Mouse (Mus musculus) megakaryocyte, embryonic 14.5 days (primary cell): ENCODE measurements at regions not wholly inside any gene's neighbourhood (a gene's known extent, or its start where the extent isn't known, plus 50 kb on each side); places are given as distances from the start of the nearest gene placed in this dataset.
A peak's percentile ranks its signal among the peaks of the same experiment; 100 is the strongest.
"Not testable (repeated sequence)": the region's sequence is repeated elsewhere in the genome, so short reads cannot be mapped to it uniquely, and the experiment has no call there.

Experiments used
- H3K27me3 ChIP-seq: replicated peaks from 2 replicates; pipeline ENCODE3; 2012; ENCODE audit warnings: inconsistent platforms
- H3K36me3 ChIP-seq: replicated peaks from 2 replicates; pipeline ENCODE3; 2012; ENCODE audit warnings: low read length, inconsistent platforms, mixed read lengths
- H3K4me1 ChIP-seq: 2 replicates; pipeline ENCODE4 v1.6.1; 2012; ENCODE audit warnings: inconsistent platforms
- H3K4me3 ChIP-seq: replicated peaks from 2 replicates; pipeline ENCODE3; 2012; ENCODE audit warnings: moderate library complexity, mild to moderate bottlenecking, inconsistent platforms
- H3K9me3 ChIP-seq: 2 replicates; pipeline ENCODE4 v1.6.1; 2012; ENCODE audit warnings: inconsistent platforms
- FLI1 ChIP-seq: IDR thresholded peaks from 2 replicates; pipeline ENCODE4 v1.6.1; 2012; ENCODE audit warnings: low read length, inconsistent platforms, mixed read lengths
- GATA1 ChIP-seq: IDR thresholded peaks from 3 replicates; pipeline ENCODE4 v1.6.1; 2012; ENCODE audit warnings: mixed read lengths, low read length, inconsistent platforms, borderline replicate concordance

DNA sequence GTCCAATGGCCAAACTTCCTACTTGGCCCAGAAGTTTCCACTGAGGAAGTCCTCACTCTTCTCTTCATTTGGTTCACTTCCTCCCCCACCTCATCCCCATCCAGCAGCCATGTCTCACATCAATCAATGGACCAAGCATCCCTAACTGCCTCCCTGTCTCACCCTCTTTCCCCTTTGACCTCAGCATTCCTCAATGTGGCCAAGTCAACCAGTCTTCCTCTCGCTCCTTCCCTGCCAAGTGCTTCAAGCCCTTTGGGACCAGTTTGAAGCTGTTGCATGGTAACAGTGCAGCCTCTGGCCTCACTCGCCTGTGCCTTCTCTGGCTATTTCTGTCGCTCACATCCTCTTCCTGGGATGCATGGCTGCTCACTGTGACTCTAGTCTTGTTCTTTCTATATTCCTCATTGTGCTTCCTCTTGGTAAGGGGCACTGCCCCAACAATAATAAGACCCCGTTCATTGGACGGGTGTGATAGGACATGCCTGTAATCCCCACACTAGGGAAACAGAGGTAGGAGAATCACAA lies 83.5 kb upstream of the Ifngr1 start:
- Histone ChIP-seq H3K36me3 (no peaks in the 10 kb centered on the region), H3K4me1 (peaks cover 21% of the 10 kb centered on the region), H3K4me3 (no peak overlapping the region), H3K27me3 (peaks cover 18% of the 10 kb centered on the region), H3K9me3 (no peaks in the 10 kb centered on the region)
- no peak for TF ChIP-seq FLI1
- no peak for TF ChIP-seq GATA1

DNA sequence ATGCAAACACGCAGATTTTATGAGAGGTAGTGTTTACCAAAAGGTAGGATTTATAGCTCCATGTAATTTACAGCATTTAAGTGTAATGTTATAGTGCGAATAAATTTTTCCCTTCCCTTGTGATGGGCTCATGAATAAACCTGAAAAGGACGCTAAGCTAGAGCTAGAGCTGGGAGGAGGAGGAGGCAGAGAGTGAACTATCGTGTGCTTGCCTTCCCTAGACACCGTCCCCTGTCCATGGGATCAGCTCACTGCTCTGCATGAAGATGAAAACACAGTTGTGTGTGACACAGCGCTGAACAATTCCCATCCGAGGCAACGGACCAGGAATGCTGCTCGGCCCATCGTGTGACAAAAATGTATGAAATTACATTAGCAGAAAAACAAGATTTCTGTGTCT lies 81.7 kb upstream of the Ifngr1 start:
- peaks cover 18% of the 10 kb centered on the region for H3K27me3 ChIP-seq
- peaks cover 3% of the 10 kb centered on the region; the same call in 1 of the 2 replicates for H3K9me3 ChIP-seq
- no peaks in the 10 kb centered on the region for H3K36me3 ChIP-seq
- no peak for TF ChIP-seq GATA1
- no peak for TF ChIP-seq FLI1
- no peak overlapping the region for H3K4me3 ChIP-seq
- H3K4me1 ChIP-seq = peaks cover 10% of the 10 kb centered on the region

DNA sequence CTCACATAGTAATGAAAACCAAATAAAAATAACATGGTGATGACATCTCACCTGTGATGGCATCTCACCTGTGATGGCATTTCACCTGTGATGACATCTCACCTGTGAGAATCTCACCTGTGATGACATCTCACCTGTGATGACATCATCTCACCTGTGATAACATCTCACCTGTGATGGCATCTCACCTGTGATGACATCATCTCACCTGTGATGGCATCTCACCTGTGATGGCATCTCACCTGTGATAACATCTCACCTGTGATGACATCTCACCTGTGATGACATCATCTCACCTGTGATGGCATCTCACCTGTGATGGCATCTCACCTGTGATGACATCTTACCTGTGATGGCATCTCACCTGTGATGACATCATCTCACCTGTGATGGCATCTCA lies 77.4 kb upstream of the Ifngr1 start:
- H3K4me3 ChIP-seq, H3K36me3 ChIP-seq, H3K9me3 ChIP-seq, H3K4me1 ChIP-seq, H3K27me3 ChIP-seq: not testable (repeated sequence)
- peak; percentile 80; the same call in 2 of the 3 replicates for TF ChIP-seq GATA1

DNA sequence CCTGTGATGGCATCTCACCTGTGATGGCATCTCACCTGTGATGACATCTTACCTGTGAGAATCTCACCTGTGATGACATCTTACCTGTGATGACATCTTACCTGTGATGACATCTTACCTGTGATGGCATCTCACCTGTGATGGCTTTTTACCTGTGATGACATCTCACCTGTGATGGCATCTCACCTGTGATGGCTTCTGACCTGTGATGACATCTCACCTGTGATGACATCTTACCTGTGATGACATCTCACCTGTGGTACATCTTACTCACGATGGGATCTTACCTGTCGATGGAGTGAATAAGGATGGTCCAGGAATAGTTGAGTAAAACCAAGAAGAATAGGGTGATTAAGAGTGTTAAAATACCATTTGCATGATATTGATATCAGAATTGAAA lies 76.9 kb upstream of the Ifngr1 start:
- Histone ChIP-seq H3K4me3 (no peak overlapping the region), H3K27me3 (peaks cover 2% of the 10 kb centered on the region), H3K4me1 (peaks cover 4% of the 10 kb centered on the region), H3K36me3 (no peaks in the 10 kb centered on the region), H3K9me3 (peaks cover 3% of the 10 kb centered on the region; the same call in 1 of the 2 replicates)
- TF ChIP-seq GATA1 = no peak
- no peak for TF ChIP-seq FLI1

DNA sequence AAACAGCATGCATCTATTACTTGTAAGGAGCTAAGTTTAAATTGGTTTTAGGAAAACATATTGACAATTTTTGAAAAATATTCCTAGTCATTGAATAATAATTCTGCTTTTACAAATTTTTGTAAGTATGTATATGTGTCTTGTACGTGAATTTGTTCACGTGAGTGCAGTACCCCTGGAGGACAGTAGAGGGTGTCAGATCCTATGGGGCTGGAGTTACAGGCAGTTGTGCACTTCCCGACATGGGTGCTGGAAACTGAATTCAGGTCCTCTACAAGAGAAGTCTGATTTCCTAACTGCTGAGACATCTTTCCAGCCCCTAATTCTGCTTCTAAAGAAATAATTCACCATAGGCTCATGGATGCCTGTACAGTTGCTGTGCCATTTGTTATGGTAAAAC lies 75.7 kb upstream of the Ifngr1 start:
- H3K36me3 ChIP-seq = no peaks in the 10 kb centered on the region
- H3K27me3 ChIP-seq = no peaks in the 10 kb centered on the region
- peaks cover 6% of the 10 kb centered on the region for H3K9me3 ChIP-seq
- H3K4me1 ChIP-seq = peaks cover 5% of the 10 kb centered on the region
- TF ChIP-seq GATA1 (no peak), FLI1 (no peak)
- H3K4me3 ChIP-seq = no peak overlapping the region

DNA sequence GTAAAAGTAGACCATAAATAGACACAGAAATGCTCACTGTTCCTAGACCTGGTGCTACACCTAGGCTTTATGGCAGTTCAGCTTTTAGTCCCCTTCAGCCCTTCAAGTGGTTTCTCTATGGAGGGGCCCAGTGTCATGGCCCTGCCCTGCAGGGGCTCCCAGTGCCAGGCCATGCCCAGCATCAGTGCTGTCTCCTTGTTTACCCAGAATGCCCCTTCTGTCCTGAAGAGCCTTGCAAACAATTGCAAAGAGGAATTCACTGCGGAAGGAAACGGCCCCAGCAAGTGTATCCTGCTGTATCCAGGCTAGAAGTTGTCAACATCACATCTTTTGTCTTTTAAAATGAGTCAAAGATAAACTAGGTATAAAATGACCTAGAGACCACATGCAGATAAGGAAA lies 74.7 kb upstream of the Ifngr1 start:
- Histone ChIP-seq H3K36me3 (no peaks in the 10 kb centered on the region), H3K27me3 (no peaks in the 10 kb centered on the region), H3K4me1 (peaks cover 16% of the 10 kb centered on the region), H3K9me3 (peaks cover 6% of the 10 kb centered on the region), H3K4me3 (no peak overlapping the region)
- no peak for TF ChIP-seq GATA1
- TF ChIP-seq FLI1 = no peak

DNA sequence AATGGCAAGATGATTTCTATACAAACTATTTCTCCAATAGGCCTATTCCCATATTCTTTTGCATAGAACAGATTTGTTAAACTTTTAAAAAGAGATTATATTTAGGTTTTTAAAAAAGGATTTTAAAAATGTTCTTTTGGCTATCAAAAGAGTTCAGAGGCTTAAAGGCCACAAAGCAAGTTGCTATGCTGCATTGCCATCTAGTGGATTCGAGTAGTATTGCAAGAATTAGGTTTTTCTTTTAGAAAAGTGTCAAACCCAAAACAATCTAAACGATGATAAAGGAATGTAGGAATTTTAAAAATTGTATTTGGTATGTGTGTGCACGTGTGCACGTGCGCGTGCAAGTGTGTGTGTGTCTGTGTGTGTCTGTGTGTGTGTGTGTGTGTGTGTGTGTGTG lies 73.0 kb upstream of the Ifngr1 start:
- Histone ChIP-seq H3K4me1 (peaks cover 29% of the 10 kb centered on the region), H3K9me3 (peaks cover 11% of the 10 kb centered on the region), H3K36me3 (no peaks in the 10 kb centered on the region), H3K4me3 (no peak overlapping the region), H3K27me3 (no peaks in the 10 kb centered on the region)
- TF ChIP-seq FLI1 (no peak), GATA1 (no peak)

DNA sequence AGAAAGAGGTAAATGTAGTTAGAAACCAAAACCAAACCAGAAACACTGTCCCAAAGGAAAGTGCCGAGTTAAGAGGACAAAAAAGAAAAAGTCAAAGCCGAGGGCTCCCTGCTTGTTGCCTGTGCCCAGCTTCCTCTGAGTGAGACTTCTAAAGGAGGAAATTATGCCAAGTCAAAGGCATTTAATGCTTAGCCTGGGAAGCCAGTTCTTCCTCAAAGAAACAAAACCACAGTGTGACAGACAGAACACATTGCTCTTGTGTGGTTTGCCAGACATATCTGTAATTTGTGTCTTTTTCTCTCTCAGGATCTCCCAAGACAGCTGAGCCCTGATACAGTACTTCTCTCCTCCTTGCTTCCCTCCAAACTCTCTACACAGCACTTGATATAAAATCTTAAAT lies 69.6 kb upstream of the Ifngr1 start:
- Histone ChIP-seq H3K4me3 (peak overlapping the region; percentile 50), H3K36me3 (no peaks in the 10 kb centered on the region), H3K9me3 (peaks cover 8% of the 10 kb centered on the region; the same call in 1 of the 2 replicates), H3K27me3 (no peaks in the 10 kb centered on the region), H3K4me1 (peaks cover 24% of the 10 kb centered on the region)
- no peak for TF ChIP-seq FLI1
- no peak for TF ChIP-seq GATA1

DNA sequence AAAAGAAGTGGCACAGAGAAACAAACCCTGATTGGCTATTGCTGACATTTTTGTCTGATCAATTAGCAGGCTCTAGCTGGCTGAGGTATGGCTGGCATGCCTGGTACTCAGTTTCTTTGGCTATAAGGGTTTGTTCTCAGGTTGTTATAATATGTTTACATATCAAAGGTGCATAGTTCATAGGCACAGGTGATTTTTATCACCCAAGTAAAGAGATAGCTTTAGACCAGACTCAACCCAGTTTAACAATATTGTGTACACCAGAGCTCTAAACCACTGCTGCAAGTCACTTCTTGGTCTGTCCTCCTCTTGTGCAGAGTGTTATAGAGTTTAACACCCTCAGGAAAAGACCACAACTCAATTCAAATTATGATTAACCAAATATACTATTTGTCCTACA lies 65.8 kb upstream of the Ifngr1 start:
- H3K4me3 ChIP-seq = no peak overlapping the region

DNA sequence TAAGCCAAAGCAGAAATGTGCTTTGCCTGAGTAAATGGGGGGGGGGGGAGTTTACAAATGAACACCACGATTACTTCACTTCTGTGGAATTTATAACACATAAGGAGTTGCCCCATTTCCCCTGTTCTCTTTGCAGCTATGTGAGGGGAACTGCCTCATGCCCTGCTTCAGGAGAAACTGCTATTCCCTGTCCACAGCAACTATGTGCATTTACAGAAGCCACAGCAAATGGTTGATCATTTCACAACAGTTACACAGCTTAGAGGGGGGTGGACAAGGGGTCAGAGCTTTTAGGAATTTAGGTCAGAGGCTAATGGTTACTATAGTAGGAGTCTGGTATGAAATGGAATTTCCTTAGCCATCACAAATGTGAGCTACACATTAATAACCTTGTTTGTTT lies 65.4 kb upstream of the Ifngr1 start:
- Histone ChIP-seq H3K4me1 (peaks cover 26% of the 10 kb centered on the region), H3K4me3 (no peak overlapping the region), H3K36me3 (no peaks in the 10 kb centered on the region), H3K9me3 (peaks cover 5% of the 10 kb centered on the region; the same call in 1 of the 2 replicates), H3K27me3 (no peaks in the 10 kb centered on the region)
- TF ChIP-seq GATA1 = no peak
- no peak for TF ChIP-seq FLI1

More for the DNA sequence above, 65.8 kb upstream of the Ifngr1 start:
- Histone ChIP-seq H3K4me1 (peaks cover 30% of the 10 kb centered on the region), H3K9me3 (peaks cover 5% of the 10 kb centered on the region; the same call in 1 of the 2 replicates), H3K27me3 (no peaks in the 10 kb centered on the region), H3K36me3 (no peaks in the 10 kb centered on the region)
- no peak for TF ChIP-seq GATA1

DNA sequence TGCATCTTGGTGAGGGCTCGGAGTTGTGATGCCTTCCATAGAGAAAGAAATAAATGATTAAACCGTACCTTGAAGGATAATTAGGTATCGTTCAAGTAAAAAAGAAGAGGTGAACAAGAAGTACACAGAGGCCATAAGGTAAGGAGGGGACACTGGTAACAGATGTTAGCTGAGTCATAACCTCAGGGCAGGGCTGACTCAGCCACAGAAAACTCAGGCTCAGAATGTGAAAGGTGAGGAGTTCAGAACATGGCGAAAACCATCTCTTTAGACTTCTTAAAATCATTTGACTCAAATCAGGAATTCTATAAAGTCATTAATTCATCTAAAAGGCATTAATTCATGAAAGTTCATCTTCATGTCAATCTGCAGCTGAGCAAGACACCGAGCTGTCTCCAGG lies 62.1 kb upstream of the Ifngr1 start:
- Histone ChIP-seq H3K36me3 (no peaks in the 10 kb centered on the region), H3K9me3 (no peaks in the 10 kb centered on the region), H3K27me3 (no peaks in the 10 kb centered on the region), H3K4me3 (no peak overlapping the region), H3K4me1 (peaks cover 6% of the 10 kb centered on the region; the same call in 1 of the 2 replicates)
- no peak for TF ChIP-seq FLI1
- TF ChIP-seq GATA1 = no peak
